Comparison of ENCODE assay signal across 15 mouse cellular contexts in genomic region chr12:100298788-100299187, GRCm38 (mm10).
DNase-seq lines count a peak whose midpoint lies in the region; ATAC-seq and TF ChIP-seq lines count a peak whose summit lies in the region.
"Had no signal": no experiment of that assay in that cellular context is flagged by ENCODE, and none has a peak within 500 bp of the region (broad histone marks: within the 10 kb centered on the region; RNA-seq: fewer than 3 reads in every experiment).

No protein-coding gene starts in this region.

- H3K36me3 ChIP-seq in heart, embryonic 13.5 days, result peaks cover 18% of the 10 kb centered on the region
- H3K36me3 ChIP-seq in kidney, postnatal 0 days (ENCODE audit: insufficient read depth, low read length), result 0 out of 2 replicates have a peak, but pooled peaks cover 7% of the 10 kb centered on the region
- no peaks in the 10 kb centered on the region for H3K36me3 ChIP-seq in midbrain, embryonic 15.5 days (replicated peaks)
- peaks cover 21% of the 10 kb centered on the region for H3K36me3 ChIP-seq in midbrain, postnatal 0 days (ENCODE audit: insufficient read depth, low read length)
- no peaks in the 10 kb centered on the region for H3K36me3 ChIP-seq in small intestine, adult 2 months (ENCODE audit: control insufficient read depth, insufficient read depth, low read length)

- H3K27me3 ChIP-seq in heart, embryonic 13.5 days (replicated peaks), result no peaks in the 10 kb centered on the region
- no peaks in the 10 kb centered on the region for H3K27me3 ChIP-seq in kidney, postnatal 0 days (ENCODE audit: insufficient read depth, low read length)
- H3K27me3 ChIP-seq in midbrain, embryonic 15.5 days (replicated peaks), result no peaks in the 10 kb centered on the region
- H3K27me3 ChIP-seq in midbrain, postnatal 0 days (ENCODE audit: insufficient read depth, low read length), result no peaks in the 10 kb centered on the region
- H3K27me3 ChIP-seq in small intestine, adult 2 months (ENCODE audit: control insufficient read depth, insufficient read depth, low read length), result no peaks in the 10 kb centered on the region

- peak overlapping the region; percentile 17; the same call in 1 of the 2 replicates for H3K27ac ChIP-seq in heart, embryonic 13.5 days (replicated peaks)
- H3K27ac ChIP-seq in kidney, postnatal 0 days, result no peak overlapping the region
- 0 out of 2 replicates have a peak overlapping the region, but pooled peaks have one; percentile 13 for H3K27ac ChIP-seq in midbrain, embryonic 15.5 days
- no peak overlapping the region for H3K27ac ChIP-seq in midbrain, postnatal 0 days (ENCODE audit: low read depth, low read length)
- 0 out of 2 replicates have a peak overlapping the region, but pooled peaks have one; percentile 8 for H3K27ac ChIP-seq in small intestine, adult 2 months (ENCODE audit: insufficient read depth, low read depth, low read length)
- H3K27ac ChIP-seq: liver, embryonic 14.5 days had no signal

- H3K9ac ChIP-seq in heart, embryonic 13.5 days, result no peak overlapping the region
- 0 out of 2 replicates have a peak overlapping the region, but pooled peaks have one; percentile 8 for H3K9ac ChIP-seq in kidney, postnatal 0 days (ENCODE audit: low read depth, low read length)
- no peak overlapping the region for H3K9ac ChIP-seq in midbrain, embryonic 15.5 days
- H3K9ac ChIP-seq in midbrain, postnatal 0 days (replicated peaks; ENCODE audit: low read length, poor library complexity, severe bottlenecking), result no peak overlapping the region
- H3K9ac ChIP-seq: liver, embryonic 14.5 days had no signal

- no peak for DNase-seq in heart, postnatal 10 days
- peak; percentile 28 for DNase-seq in kidney, postnatal 0 days (ENCODE audit: low spot score)
- no peak for DNase-seq in kidney, adult 8-10 months
- DNase-seq in midbrain, postnatal 0 days (ENCODE audit: low spot score), result no peak
- no peak for DNase-seq in thymus, adult 18-20 months
- DNase-seq: cerebellum, postnatal 10 days; layer of hippocampus, adult 9-11 months; right cerebral cortex, postnatal 14 days had no signal

- WGBS in heart, embryonic 13.5 days, result 84% methylated on average over 2 of the region's 2 CpGs
- 80% methylated on average over 2 of the region's 2 CpGs for WGBS in kidney, postnatal 0 days
- WGBS in midbrain, embryonic 15.5 days, result 87% methylated on average over 2 of the region's 2 CpGs
- WGBS in midbrain, postnatal 0 days, result 92% methylated on average over 2 of the region's 2 CpGs
- WGBS in small intestine, adult 2 months, result 58% methylated on average over 2 of the region's 2 CpGs

- intact Hi-C loops in heart, postnatal 10 days (cut with DNase I), result no loop called here

- H3K4me3 ChIP-seq in heart, embryonic 13.5 days, result no peak overlapping the region
- no peak overlapping the region for H3K4me3 ChIP-seq in kidney, postnatal 0 days (replicated peaks; ENCODE audit: low read depth, low read length)
- H3K4me3 ChIP-seq in midbrain, embryonic 15.5 days, result no peak overlapping the region
- H3K4me3 ChIP-seq in midbrain, postnatal 0 days (ENCODE audit: low read depth, low read length), result no peak overlapping the region
- no peak overlapping the region for H3K4me3 ChIP-seq in small intestine, adult 2 months (ENCODE audit: low read depth, low read length)
- H3K4me3 ChIP-seq: myocyte had no signal

- no peak for TF ChIP-seq CTCF in kidney, postnatal 0 days (IDR thresholded peaks at IDR 0.05; ENCODE audit: low read depth)
- TF ChIP-seq CTCF in midbrain, postnatal 0 days (IDR thresholded peaks at IDR 0.05), result no peak
- TF ChIP-seq CTCF in small intestine, adult 2 months (IDR thresholded peaks at IDR 0.05; ENCODE audit: extremely low read depth, insufficient read length, insufficient replicate concordance, low read depth, low read length), result no peak

- H3K4me1 ChIP-seq in heart, embryonic 13.5 days, result peaks cover 29% of the 10 kb centered on the region
- 0 out of 2 replicates have a peak, but pooled peaks cover 4% of the 10 kb centered on the region for H3K4me1 ChIP-seq in kidney, postnatal 0 days (replicated peaks; ENCODE audit: insufficient read depth, low read length)
- H3K4me1 ChIP-seq in midbrain, embryonic 15.5 days, result no peaks in the 10 kb centered on the region
- no peaks in the 10 kb centered on the region for H3K4me1 ChIP-seq in midbrain, postnatal 0 days (ENCODE audit: insufficient read depth, low read length)
- peaks cover 25% of the 10 kb centered on the region for H3K4me1 ChIP-seq in small intestine, adult 2 months (ENCODE audit: control insufficient read depth, insufficient read depth, insufficient read length, low read length)

- no peak for ATAC-seq in heart, embryonic 13.5 days (ENCODE audit: extremely low read depth, insufficient number of reproducible peaks, low FRiP score, low TSS enrichment)
- no peak for ATAC-seq in kidney, postnatal 0 days (replicated peaks; ENCODE audit: low FRiP score, low read depth)
- ATAC-seq in midbrain, embryonic 15.5 days (replicated peaks), result no peak
- no peak for ATAC-seq in midbrain, postnatal 0 days (ENCODE audit: low FRiP score)
- ATAC-seq: inflammation-experienced regulatory T-cells, adult 6 months had no signal

- no peak overlapping the region for H3K4me2 ChIP-seq in heart, embryonic 13.5 days
- no peak overlapping the region for H3K4me2 ChIP-seq in kidney, postnatal 0 days (ENCODE audit: low read length)
- no peak overlapping the region for H3K4me2 ChIP-seq in midbrain, embryonic 15.5 days
- no peak overlapping the region for H3K4me2 ChIP-seq in midbrain, postnatal 0 days (ENCODE audit: low read depth, low read length, poor library complexity, severe bottlenecking)

- H3K9me3 ChIP-seq in heart, embryonic 13.5 days, result peaks cover 6% of the 10 kb centered on the region; the same call in 1 of the 2 replicates
- no peaks in the 10 kb centered on the region for H3K9me3 ChIP-seq in kidney, postnatal 0 days (replicated peaks; ENCODE audit: low read length)
- H3K9me3 ChIP-seq in midbrain, embryonic 15.5 days, result no peaks in the 10 kb centered on the region
- no peaks in the 10 kb centered on the region for H3K9me3 ChIP-seq in midbrain, postnatal 0 days (ENCODE audit: low read length)
- H3K9me3 ChIP-seq: G1E had no signal

- TF ChIP-seq POLR2A in small intestine, adult 2 months (IDR thresholded peaks at IDR 0.05; ENCODE audit: low read depth, low read length), result no peak

Comparison
In these comparisons a context has a peak if more than half of its experiments do, and no peak if none do; other contexts are left out.
1. H3K27ac ChIP-seq: peak in heart, embryonic 13.5 days (single experiment), midbrain, embryonic 15.5 days (single experiment) and small intestine, adult 2 months (single experiment); none in kidney, postnatal 0 days (single experiment) and midbrain, postnatal 0 days (single experiment).